Mouse (Mus musculus): ENCODE data around the gene Cfap54. TPM values are rescaled to one million over a fixed set of nuclear protein-coding genes. Genes with fewer than 3 reads are reported as not detected.

The Cfap54 gene
- polyA plus RNA-seq, 1 experiment from 2014 or later = 0.52 TPM

GRCm38 (mm10) chr10:92821499-92821898 lies 259.9 kb downstream of the Cfap54 start:
- Histone ChIP-seq H3K36me3 (no peaks in the 10 kb centered on the region), H3K9ac (no peak overlapping the region), H3K27ac (no peak overlapping the region), H3K4me1 (replicated peaks) (no peaks in the 10 kb centered on the region), H3K27me3 (no peaks in the 10 kb centered on the region), H3K4me2 (no peak overlapping the region), H3K9me3 (replicated peaks) (no peaks in the 10 kb centered on the region), H3K4me3 (no peak overlapping the region)
- 74% methylated on average over 4 of the region's 4 CpGs for WGBS
- no peak for ATAC-seq (replicated peaks; ENCODE audit: insufficient number of reproducible peaks, insufficient read depth, low FRiP score, low read depth)

- WGBS = 47% methylated on average over 5 of the region's 5 CpGs
- no peak for ATAC-seq (replicated peaks; ENCODE audit: insufficient number of reproducible peaks, insufficient read depth, low FRiP score, low read depth)
- Histone ChIP-seq H3K36me3 (no peaks in the 10 kb centered on the region), H3K4me2 (no peak overlapping the region), H3K4me3 (no peak overlapping the region), H3K9me3 (replicated peaks) (no peaks in the 10 kb centered on the region), H3K4me1 (replicated peaks) (no peaks in the 10 kb centered on the region), H3K9ac (no peak overlapping the region), H3K27me3 (no peaks in the 10 kb centered on the region), H3K27ac (no peak overlapping the region)
Observed at GRCm38 (mm10) chr10:92818190-92818589, 263.2 kb downstream of the Cfap54 start.

GRCm38 (mm10) chr10:92816903-92817302 lies 264.5 kb downstream of the Cfap54 start:
- H3K4me1 ChIP-seq (replicated peaks) = no peaks in the 10 kb centered on the region
- WGBS = 81% methylated on average over 5 of the region's 5 CpGs

GRCm38 (mm10) chr10:92810894-92811293 lies 270.5 kb downstream of the Cfap54 start:
- no peak overlapping the region for H3K4me3 ChIP-seq
- H3K4me1 ChIP-seq (replicated peaks) = no peaks in the 10 kb centered on the region
- no peak overlapping the region for H3K4me2 ChIP-seq
- H3K9me3 ChIP-seq (replicated peaks) = no peaks in the 10 kb centered on the region
- WGBS = 80% methylated on average over 9 of the region's 9 CpGs
- no peaks in the 10 kb centered on the region for H3K27me3 ChIP-seq
- no peak overlapping the region for H3K27ac ChIP-seq
- H3K36me3 ChIP-seq = no peaks in the 10 kb centered on the region
- H3K9ac ChIP-seq = no peak overlapping the region
- ATAC-seq (replicated peaks; ENCODE audit: insufficient number of reproducible peaks, insufficient read depth, low FRiP score, low read depth) = no peak

More at GRCm38 (mm10) chr10:92816903-92817302, 264.5 kb downstream of the Cfap54 start:
- no peak overlapping the region for H3K4me2 ChIP-seq
- no peak for ATAC-seq (replicated peaks; ENCODE audit: insufficient number of reproducible peaks, insufficient read depth, low FRiP score, low read depth)
- no peak overlapping the region for H3K27ac ChIP-seq
- no peak overlapping the region for H3K4me3 ChIP-seq
- H3K9ac ChIP-seq = no peak overlapping the region
- H3K27me3 ChIP-seq = no peaks in the 10 kb centered on the region
- no peaks in the 10 kb centered on the region for H3K36me3 ChIP-seq
- H3K9me3 ChIP-seq (replicated peaks) = no peaks in the 10 kb centered on the region

GRCm38 (mm10) chr10:92791908-92792307 lies 289.5 kb downstream of the Cfap54 start:
- H3K27me3 ChIP-seq = no peaks in the 10 kb centered on the region
- H3K4me3 ChIP-seq = no peak overlapping the region
- H3K9me3 ChIP-seq (replicated peaks) = no peaks in the 10 kb centered on the region
- H3K36me3 ChIP-seq = no peaks in the 10 kb centered on the region
- H3K9ac ChIP-seq = no peak overlapping the region
- H3K27ac ChIP-seq = no peak overlapping the region
- ATAC-seq (replicated peaks; ENCODE audit: insufficient number of reproducible peaks, insufficient read depth, low FRiP score, low read depth) = no peak
- 73% methylated on average over 10 of the region's 10 CpGs for WGBS
- no peak overlapping the region for H3K4me2 ChIP-seq
- H3K4me1 ChIP-seq (replicated peaks) = no peaks in the 10 kb centered on the region

GRCm38 (mm10) chr10:92791531-92791900 lies 289.9 kb downstream of the Cfap54 start:
- H3K9me3 ChIP-seq (replicated peaks) = no peaks in the 10 kb centered on the region
- H3K36me3 ChIP-seq = no peaks in the 10 kb centered on the region
- no peak overlapping the region for H3K4me2 ChIP-seq
- ATAC-seq (replicated peaks; ENCODE audit: insufficient number of reproducible peaks, insufficient read depth, low FRiP score, low read depth) = no peak
- H3K27me3 ChIP-seq = no peaks in the 10 kb centered on the region
- no peaks in the 10 kb centered on the region for H3K4me1 ChIP-seq (replicated peaks)
- H3K27ac ChIP-seq = no peak overlapping the region
- H3K9ac ChIP-seq = no peak overlapping the region
- WGBS = 60% methylated on average over 9 of the region's 9 CpGs
- no peak overlapping the region for H3K4me3 ChIP-seq

GRCm38 (mm10) chr10:92790893-92791530 lies 290.4 kb downstream of the Cfap54 start:
- Histone ChIP-seq H3K27me3 (no peaks in the 10 kb centered on the region), H3K4me2 (no peak overlapping the region), H3K9me3 (replicated peaks) (no peaks in the 10 kb centered on the region), H3K27ac (no peak overlapping the region), H3K4me3 (no peak overlapping the region), H3K4me1 (replicated peaks) (no peaks in the 10 kb centered on the region), H3K36me3 (no peaks in the 10 kb centered on the region), H3K9ac (no peak overlapping the region)
- 72% methylated on average over 7 of the region's 7 CpGs for WGBS
- no peak for ATAC-seq (replicated peaks; ENCODE audit: insufficient number of reproducible peaks, insufficient read depth, low FRiP score, low read depth)

- Histone ChIP-seq H3K4me2 (no peak overlapping the region), H3K27me3 (no peaks in the 10 kb centered on the region), H3K4me3 (no peak overlapping the region), H3K9ac (no peak overlapping the region), H3K27ac (no peak overlapping the region), H3K36me3 (no peaks in the 10 kb centered on the region), H3K4me1 (replicated peaks) (no peaks in the 10 kb centered on the region), H3K9me3 (replicated peaks) (no peaks in the 10 kb centered on the region)
- WGBS = 64% methylated on average over 2 of the region's 2 CpGs
- no peak for ATAC-seq (replicated peaks; ENCODE audit: insufficient number of reproducible peaks, insufficient read depth, low FRiP score, low read depth)
Observed at GRCm38 (mm10) chr10:92790247-92790646, 291.2 kb downstream of the Cfap54 start.

- Histone ChIP-seq H3K9me3 (replicated peaks) (no peaks in the 10 kb centered on the region), H3K4me2 (no peak overlapping the region), H3K9ac (no peak overlapping the region), H3K4me3 (no peak overlapping the region), H3K36me3 (no peaks in the 10 kb centered on the region), H3K27ac (no peak overlapping the region), H3K4me1 (replicated peaks) (no peaks in the 10 kb centered on the region), H3K27me3 (no peaks in the 10 kb centered on the region)
- no peak for ATAC-seq (replicated peaks; ENCODE audit: insufficient number of reproducible peaks, insufficient read depth, low FRiP score, low read depth)
- WGBS = 56% methylated on average over 13 of the region's 13 CpGs
Observed at GRCm38 (mm10) chr10:92788410-92789096, 292.9 kb downstream of the Cfap54 start.

GRCm38 (mm10) chr10:92782691-92783090 lies 298.7 kb downstream of the Cfap54 start:
- Histone ChIP-seq H3K4me2 (no peak overlapping the region), H3K27me3 (no peaks in the 10 kb centered on the region), H3K9me3 (replicated peaks) (no peaks in the 10 kb centered on the region), H3K4me3 (no peak overlapping the region), H3K27ac (no peak overlapping the region), H3K4me1 (replicated peaks) (no peaks in the 10 kb centered on the region), H3K9ac (no peak overlapping the region), H3K36me3 (no peaks in the 10 kb centered on the region)
- ATAC-seq (replicated peaks; ENCODE audit: insufficient number of reproducible peaks, insufficient read depth, low FRiP score, low read depth) = no peak
- WGBS = 85% methylated on average over 5 of the region's 5 CpGs

GRCm38 (mm10) chr10:92754359-92754758 lies 327.1 kb downstream of the Cfap54 start:
- H3K4me2 ChIP-seq = no peak overlapping the region
- H3K9ac ChIP-seq = no peak overlapping the region
- WGBS = 90% methylated on average over 5 of the region's 5 CpGs
- no peaks in the 10 kb centered on the region for H3K27me3 ChIP-seq
- no peaks in the 10 kb centered on the region for H3K36me3 ChIP-seq
- no peak for ATAC-seq (replicated peaks; ENCODE audit: insufficient number of reproducible peaks, insufficient read depth, low FRiP score, low read depth)
- no peak overlapping the region for H3K4me3 ChIP-seq
- no peaks in the 10 kb centered on the region for H3K4me1 ChIP-seq (replicated peaks)
- no peak overlapping the region for H3K27ac ChIP-seq
- H3K9me3 ChIP-seq (replicated peaks) = no peaks in the 10 kb centered on the region

GRCm38 (mm10) chr10:92730339-92730738 lies 351.1 kb downstream of the Cfap54 start:
- Histone ChIP-seq H3K9ac (no peak overlapping the region), H3K27ac (no peak overlapping the region), H3K27me3 (no peaks in the 10 kb centered on the region), H3K4me3 (no peak overlapping the region), H3K36me3 (no peaks in the 10 kb centered on the region), H3K4me1 (replicated peaks) (no peaks in the 10 kb centered on the region), H3K9me3 (replicated peaks) (no peaks in the 10 kb centered on the region), H3K4me2 (no peak overlapping the region)
- no peak for ATAC-seq (replicated peaks; ENCODE audit: insufficient number of reproducible peaks, insufficient read depth, low FRiP score, low read depth)
- WGBS = 74% methylated on average over 3 of the region's 3 CpGs
